24 mouse cellular contexts compared by ENCODE assay signal in genomic region chr4:46675272-46675785, GRCm38 (mm10). TPM values are rescaled to one million over a fixed set of nuclear protein-coding genes. Genes with fewer than 3 reads are reported as not detected.
DNase-seq lines count a peak whose midpoint lies in the region; ATAC-seq and TF ChIP-seq lines count a peak whose summit lies in the region.
"Had no signal": no experiment of that assay in that cellular context is flagged by ENCODE, and none has a peak within 500 bp of the region (broad histone marks: within the 10 kb centered on the region; RNA-seq: fewer than 3 reads in every experiment).

No protein-coding gene starts in this region.

- no peak for TF ChIP-seq CTCF in MEL (IDR thresholded peaks at IDR 0.05 in 2 of 3, conservative IDR thresholded peaks at IDR 0.05 in 1 of 3; ENCODE audit: control insufficient read depth in 1 of 3, insufficient read depth in 1 of 3, low read depth in 2 of 3, low read length in 3 of 3, poor library complexity in 1 of 3, severe bottlenecking in 1 of 3)

- DNase-seq in MEL (ENCODE audit: low read depth, low spot score): no peak
- DNase-seq in forebrain, embryonic 11.5 days (ENCODE audit: low spot score): no peak
- DNase-seq: adrenal gland, adult 2 months; adrenal gland, postnatal 14 days; cerebellum, adult 11 months; cerebellum, adult 2 months; cerebellum, adult 9-11 months; cerebellum, postnatal 36 days; forebrain, postnatal 0 days; gastrocnemius, postnatal 25 days had no signal

- no peak for TF ChIP-seq EP300 in MEL (IDR thresholded peaks at IDR 0.05; ENCODE audit: low read depth in 1 of 2, low read length in 2 of 2)

- no peak overlapping the region for H3K4me2 ChIP-seq in forebrain, embryonic 11.5 days (ENCODE audit: low read depth, low read length, severe bottlenecking)
- H3K4me2 ChIP-seq: heart, embryonic 11.5 days; hindbrain, embryonic 13.5 days had no signal

- no peak for TF ChIP-seq RAD21 in MEL (IDR thresholded peaks at IDR 0.05; ENCODE audit: low read depth, low read length)

- H3K27me3 ChIP-seq in megakaryocyte, embryonic 14.5 days (replicated peaks): no peaks in the 10 kb centered on the region
- H3K27me3 ChIP-seq in MEL (ENCODE audit: control insufficient read depth in 1 of 2, insufficient read depth in 2 of 2, low read length in 2 of 2): no peaks in the 10 kb centered on the region
- no peaks in the 10 kb centered on the region for H3K27me3 ChIP-seq in forebrain, embryonic 11.5 days (ENCODE audit: control insufficient read depth, insufficient read depth, low read length)
- H3K27me3 ChIP-seq: hindbrain, embryonic 13.5 days had no signal

- H3K4me3 ChIP-seq in megakaryocyte, embryonic 14.5 days (replicated peaks): peak overlapping the region; percentile 81
- no peak overlapping the region for H3K4me3 ChIP-seq in MEL (ENCODE audit: control insufficient read depth in 1 of 2, insufficient read depth in 1 of 2, low read depth in 2 of 2, low read length in 2 of 2)
- H3K4me3 ChIP-seq in forebrain, embryonic 11.5 days (ENCODE audit: low read depth, low read length): no peak overlapping the region
- H3K4me3 ChIP-seq: forebrain, embryonic 10.5 days; hindbrain, embryonic 10.5 days; hindbrain, embryonic 13.5 days had no signal

- no peak for ATAC-seq in megakaryocyte, adult 5-6 weeks (ENCODE audit: poor library complexity, severe bottlenecking)
- peak; percentile 69 for ATAC-seq in common myeloid progenitor, adult 5-6 weeks (replicated peaks; ENCODE audit: low read depth, poor library complexity, severe bottlenecking)
- peak; percentile 51 for ATAC-seq in megakaryocyte progenitor cell, adult 5-6 weeks (replicated peaks; ENCODE audit: poor library complexity)
- no peak for ATAC-seq in forebrain, embryonic 11.5 days (replicated peaks; ENCODE audit: low FRiP score)
- ATAC-seq in monocyte, adult 5-6 weeks (replicated peaks; ENCODE audit: insufficient number of reproducible peaks, low FRiP score, low TSS enrichment, poor library complexity, severe bottlenecking): no peak
- ATAC-seq: CD4-positive, CD25-positive, alpha-beta regulatory T cell, adult 4 months; forebrain, embryonic 14.5 days; forebrain, postnatal 0 days; hindbrain, embryonic 16.5 days; inflammation-experienced regulatory T-cells, adult 6 months; intestine, embryonic 16.5 days had no signal

- peak overlapping the region; percentile 90 for H3K27ac ChIP-seq in MEL (ENCODE audit: control insufficient read depth, low read depth, low read length)
- no peak overlapping the region for H3K27ac ChIP-seq in forebrain, embryonic 11.5 days (ENCODE audit: low read depth, low read length)
- H3K27ac ChIP-seq: forebrain, embryonic 10.5 days; hindbrain, embryonic 10.5 days; hindbrain, embryonic 13.5 days had no signal

- TF ChIP-seq POLR2A in MEL (IDR thresholded peaks at IDR 0.05; ENCODE audit: control insufficient read depth in 1 of 2, insufficient read depth in 1 of 2, low read depth in 1 of 2, low read length in 2 of 2, poor library complexity in 1 of 2): no peak

- H3K4me1 ChIP-seq in megakaryocyte, embryonic 14.5 days: peaks cover 52% of the 10 kb centered on the region
- peaks cover 0 to 19% of the 10 kb centered on the region in 2 experiments; a peak in 3 of 4 replicates for H3K4me1 ChIP-seq in MEL (ENCODE audit: control insufficient read depth in 1 of 2, insufficient read depth in 2 of 2, low read length in 2 of 2)
- H3K4me1 ChIP-seq in forebrain, embryonic 11.5 days (replicated peaks; ENCODE audit: control insufficient read depth, insufficient read depth, low read length): no peaks in the 10 kb centered on the region
- H3K4me1 ChIP-seq: hindbrain, embryonic 10.5 days; hindbrain, embryonic 13.5 days had no signal

- H3K9me3 ChIP-seq in megakaryocyte, embryonic 14.5 days: peaks cover 5% of the 10 kb centered on the region; the same call in 1 of the 2 replicates
- H3K9me3 ChIP-seq in MEL (replicated peaks; ENCODE audit: insufficient read depth, low read length): no peaks in the 10 kb centered on the region
- no peaks in the 10 kb centered on the region for H3K9me3 ChIP-seq in forebrain, embryonic 11.5 days (ENCODE audit: control insufficient read depth, low read length)
- H3K9me3 ChIP-seq: forebrain, embryonic 10.5 days; hindbrain, embryonic 10.5 days had no signal

- H3K9ac ChIP-seq in MEL (ENCODE audit: control insufficient read depth, low read depth, low read length, poor library complexity, severe bottlenecking): peak overlapping the region; percentile 50
- H3K9ac ChIP-seq in forebrain, embryonic 11.5 days (ENCODE audit: low read length): no peak overlapping the region
- H3K9ac ChIP-seq: forebrain, postnatal 0 days; hindbrain, embryonic 13.5 days had no signal

- H3K36me3 ChIP-seq in megakaryocyte, embryonic 14.5 days (replicated peaks; ENCODE audit: low read length): peaks cover 3% of the 10 kb centered on the region
- peaks cover 0 to 7% of the 10 kb centered on the region in 2 experiments; a peak in 2 of 4 replicates for H3K36me3 ChIP-seq in MEL (ENCODE audit: control insufficient read depth in 1 of 2, insufficient read depth in 2 of 2, low read length in 2 of 2)
- no peaks in the 10 kb centered on the region for H3K36me3 ChIP-seq in forebrain, embryonic 11.5 days (ENCODE audit: control insufficient read depth, insufficient read depth, low read length)
- H3K36me3 ChIP-seq: forebrain, embryonic 10.5 days; hindbrain, embryonic 10.5 days had no signal

- 60% methylated on average over 11 of the region's 11 CpGs for WGBS in forebrain, embryonic 11.5 days

- H3K79me2 ChIP-seq in MEL (ENCODE audit: control insufficient read depth, insufficient read depth, low read length, poor library complexity): no peaks in the 10 kb centered on the region

TF ChIP-seq in MEL, 35 proteins besides CTCF, POLR2A, EP300 and RAD21:
- TF ChIP-seq ZNF384 (IDR thresholded peaks at IDR 0.05; ENCODE audit: low read depth, low read length) (no peak), HCFC1 (IDR thresholded peaks at IDR 0.05; ENCODE audit: low read depth, low read length) (no peak), NRF1 (IDR thresholded peaks at IDR 0.05; ENCODE audit: insufficient read depth, low read depth, low read length, poor library complexity, severe bottlenecking) (no peak), RCOR1 (IDR thresholded peaks at IDR 0.05; ENCODE audit: low read depth, low read length) (no peak), MAX (IDR thresholded peaks at IDR 0.05; ENCODE audit: low read length) (no peak), ZKSCAN1 (IDR thresholded peaks at IDR 0.05; ENCODE audit: low read depth, low read length) (no peak), MXI1 (IDR thresholded peaks at IDR 0.05; ENCODE audit: low read depth, low read length) (no peak), NELFE (IDR thresholded peaks at IDR 0.05; ENCODE audit: low read depth, low read length) (no peak), ELF1 (IDR thresholded peaks at IDR 0.05; ENCODE audit: low read depth, low read length) (no peak), MYB (IDR thresholded peaks at IDR 0.05; ENCODE audit: low read depth, low read length) (no peak), USF1 (IDR thresholded peaks at IDR 0.05; ENCODE audit: low read depth, low read length) (no peak), CHD2 (IDR thresholded peaks at IDR 0.05; ENCODE audit: low read length) (no peak), ZMIZ1 (IDR thresholded peaks at IDR 0.05; ENCODE audit: low read depth, low read length) (no peak), USF2 (IDR thresholded peaks at IDR 0.05; ENCODE audit: borderline replicate concordance in 1 of 2, insufficient read depth in 1 of 2, low read depth in 1 of 2, low read length in 2 of 2) (no peak), GATA1 (IDR thresholded peaks at IDR 0.05; ENCODE audit: low read depth, low read length) (no peak), TBP (IDR thresholded peaks at IDR 0.05; ENCODE audit: low read depth, low read length) (no peak), MAZ (IDR thresholded peaks at IDR 0.05; ENCODE audit: low read depth, low read length) (no peak), TCF12 (IDR thresholded peaks at IDR 0.05; ENCODE audit: low read depth, low read length) (no peak), MAFK (IDR thresholded peaks at IDR 0.05; ENCODE audit: borderline replicate concordance, low read depth, low read length) (no peak), TAL1 (IDR thresholded peaks at IDR 0.05; ENCODE audit: low read length) (no peak)

RNA-seq across cellular contexts. Expression of gene Tbc1d2, which starts 25.3 kb away (rescaled TPM):
- polyA plus RNA-seq in megakaryocyte, embryonic 14.5 days (2012; ENCODE audit: insufficient read depth, low replicate concordance): 4.5 and 7.8 TPM in 2 replicates
- total RNA-seq in megakaryocyte, adult 5-6 weeks (2015): 8.9 and 10.4 TPM in 2 replicates
- total RNA-seq in megakaryocyte, adult 5-6 weeks (2017): 8.5 and 11.6 TPM in 2 replicates
- total RNA-seq in MEL (2012; rRNA removed): 0.19 and 0.20 TPM in 2 replicates
- polyA plus RNA-seq in MEL (2012; ENCODE audit: insufficient read depth in 1 of 2, insufficient read length in 2 of 2, low read depth in 1 of 2, low replicate concordance in 2 of 2, missing spikeins in 1 of 2): under 1 TPM in 1 of 2 experiments, not detected in 1; 0.36 TPM
- 4.1 and 5.3 TPM in 2 replicates for total RNA-seq in common myeloid progenitor, adult 5-6 weeks (2017)
- total RNA-seq in megakaryocyte progenitor cell, adult 5-6 weeks (2015): 5.8 and 6.1 TPM in 2 replicates
- 6.3 and 8.2 TPM in 2 replicates for total RNA-seq in megakaryocyte progenitor cell, adult 5-6 weeks (2017)
- 0.57 and 0.84 TPM in 2 replicates for polyA plus RNA-seq in forebrain, embryonic 11.5 days (2014; fragmentation: Nextera tagmentation; extraction: Ambion mirVana)
- 0.75 to 1.4 TPM (median 0.87 TPM) in 3 replicates for total RNA-seq in monocyte, adult 5-6 weeks (2017)

Comparison
In these comparisons a context has a peak if more than half of its experiments do, and no peak if none do; other contexts are left out.
1. ATAC-seq: peak in common myeloid progenitor, adult 5-6 weeks (single experiment) and megakaryocyte progenitor cell, adult 5-6 weeks (single experiment); none in megakaryocyte, adult 5-6 weeks (single experiment), forebrain, embryonic 11.5 days (single experiment) and monocyte, adult 5-6 weeks (single experiment).